Mouse (Mus musculus) brain, embryonic 14.5 days (tissue): ENCODE measurements around the gene 1700003E16Rik.

Experiments used
- CTCF ChIP-seq: fragments of 200-500 bp; IDR thresholded peaks from 2 replicates; pipeline ENCODE4 v1.5.1; 2012; ENCODE audit warnings: inconsistent platforms, mild to moderate bottlenecking, moderate library complexity, borderline replicate concordance; ENCODE audit not compliant: insufficient read depth, insufficient read length; ENCODE audit errors: extremely low read depth
- POLR2A ChIP-seq: fragments of 200-500 bp; IDR thresholded peaks from 2 replicates; pipeline ENCODE4 v1.6.1; 2012; ENCODE audit warnings: mild to moderate bottlenecking, inconsistent platforms, borderline replicate concordance; ENCODE audit not compliant: poor library complexity, insufficient read depth, insufficient read length, severe bottlenecking; ENCODE audit errors: extremely low read depth

GRCm38 (mm10) chr6:83116373-83117164 lies 39.6 kb upstream of the 1700003E16Rik start:
- no peak for TF ChIP-seq CTCF
- TF ChIP-seq POLR2A, result no peak
